Mouse (Mus musculus) heart, adult 2 months (tissue): ENCODE data around the gene Usp37. TPM values are rescaled to one million over a fixed set of nuclear protein-coding genes. Genes with fewer than 3 reads are reported as not detected.

Source experiments
- DNase-seq, 2 experiments: peaks; one replicate each; pipeline ENCODE4 v3.0.0; 2021
- H3K27ac ChIP-seq: fragments of 200-600 bp; 2 replicates; pipeline ENCODE4 v1.8.1; 2022
- H3K27me3 ChIP-seq: fragments of 200-500 bp; 2 replicates; pipeline ENCODE4 v1.6.1; 2012; ENCODE audit warnings: mild to moderate bottlenecking, low read length, inconsistent platforms, mixed read lengths; ENCODE audit not compliant: control insufficient read depth, insufficient read depth
- H3K36me3 ChIP-seq: fragments of 200-500 bp; 2 replicates; pipeline ENCODE4 v1.6.1; 2012; ENCODE audit warnings: low read length, inconsistent platforms; ENCODE audit not compliant: control insufficient read depth, insufficient read depth
- H3K4me1 ChIP-seq: fragments of 200-500 bp; 2 replicates; pipeline ENCODE4 v1.6.1; 2011; ENCODE audit warnings: low read length; ENCODE audit not compliant: control insufficient read depth, insufficient read depth
- H3K4me3 ChIP-seq: fragments of 200-600 bp; 2 replicates; pipeline ENCODE4 v1.8.1; 2022
- H3K79me2 ChIP-seq: fragments of 200-500 bp; replicated peaks from 2 replicates; pipeline ENCODE4 v1.6.1; 2012; ENCODE audit warnings: mild to moderate bottlenecking, inconsistent platforms, low read length, moderate library complexity, mixed read lengths; ENCODE audit not compliant: control insufficient read depth, insufficient read depth
- H3K9ac ChIP-seq: fragments of 200-500 bp; 2 replicates; pipeline ENCODE4 v1.6.1; 2012; ENCODE audit warnings: low read depth, mild to moderate bottlenecking, control low read depth, inconsistent platforms, low read length, mixed read lengths
- CTCF ChIP-seq: fragments of 200-600 bp; IDR thresholded peaks from 2 replicates; pipeline ENCODE4 v1.8.1; 2022; ENCODE audit warnings: antibody characterized with exemption, mild to moderate bottlenecking, moderate library complexity
- EP300 ChIP-seq: fragments of 200-500 bp; IDR thresholded peaks from 2 replicates; pipeline ENCODE4 v1.6.1; 2011; ENCODE audit warnings: low read depth, low read length, control low read depth; ENCODE audit not compliant: insufficient read depth
- POLR2A ChIP-seq: fragments of 200-500 bp; IDR thresholded peaks from 2 replicates; pipeline ENCODE4 v1.6.1; 2011; ENCODE audit warnings: mild to moderate bottlenecking, low read depth, low read length, control low read depth; ENCODE audit not compliant: insufficient read depth
- WGBS: fragments of 180-500 bp; shearing (Covaris S2); methylation state at CpG from one replicate; pipeline ENCODE4 v1.1.7; 2018; 5-methylcytosine and 5-hydroxymethylcytosine counted together
- intact Hi-C: fragments of 180-260 bp; cut with DNase I; formaldehyde crosslinking; loops from one replicate; pipeline ENCODE4 v1.15.1; 2025
- polyA plus RNA-seq: library from polyadenylated mRNA; depleted of rRNA; stranded (reverse); fragments of >200 nt; gene quantifications from 2 replicates; pipeline ENCODE4 v1.2.3, GENCODE M21; 2012
- total RNA-seq, 2 experiments: library from RNA; stranded (reverse); gene quantifications; 2 replicates each; pipeline ENCODE4 v1.2.3; 2021

The Usp37 gene
- total and polyA plus RNA-seq, 3 experiments, result 2.9 to 8.1 (median 6.5) TPM

DNA sequence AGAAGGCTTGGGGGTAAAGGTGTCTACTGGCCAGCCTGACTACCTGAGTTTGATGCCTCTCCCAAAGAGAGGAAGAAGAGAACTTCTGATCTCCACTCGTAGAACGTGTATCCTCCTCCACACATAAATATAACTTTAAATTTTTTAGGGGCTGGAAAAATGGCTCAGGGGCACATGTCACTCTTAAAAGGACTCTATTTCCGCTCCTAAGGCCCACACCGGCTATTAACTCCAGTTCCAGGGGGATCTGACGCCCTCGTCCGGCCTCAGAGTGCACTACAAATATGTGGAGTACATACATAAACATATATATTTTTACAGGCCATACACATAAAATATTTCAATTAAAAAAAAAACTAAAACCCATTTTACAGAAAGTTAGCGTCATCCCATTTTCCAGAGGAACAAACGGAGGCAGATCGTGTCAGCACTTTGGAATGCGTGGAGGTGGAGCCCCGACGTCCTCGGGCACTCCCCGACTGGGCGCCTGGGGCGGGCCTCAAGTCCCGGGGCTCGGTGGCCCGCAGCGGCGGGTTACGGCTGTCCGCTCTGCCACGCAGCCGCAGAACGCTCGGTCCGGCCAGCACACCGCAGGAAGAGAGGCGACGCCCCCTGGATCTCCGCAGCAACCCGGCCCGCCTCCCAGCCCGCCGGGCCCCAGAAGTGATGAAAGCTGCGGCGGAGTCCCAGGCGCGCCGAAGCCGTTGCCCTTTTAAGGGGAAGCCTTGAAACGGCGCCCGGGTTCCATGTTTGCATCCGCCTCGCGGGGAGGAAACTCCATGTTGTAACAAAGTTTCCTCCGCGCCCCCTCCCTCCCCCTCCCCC, 152.9 kb downstream of the Usp37 start, which contains the start of gene Ctdsp1:
Gene Ctdsp1 (plus strand): TSS at position 586 of the 825 bp plus-strand sequence.
- DNase-seq, result peak; percentile 97 to 99
- H3K27me3 ChIP-seq, result no peaks in the 10 kb centered on the region; the same call in 1 of the 2 replicates
- intact Hi-C loops, result loop anchor here (2.0 to 10.0 kb wide), 2 partner anchors 30 to 194 kb away; partner anchors contain the start of genes Bcs1l and Zfp142
- H3K79me2 ChIP-seq, result peaks cover 7% of the 10 kb centered on the region; the same call in 1 of the 2 replicates
- peak within 1 kb of the TSS; percentile 99 for H3K27ac ChIP-seq
- H3K9ac ChIP-seq, result peak within 1 kb of the TSS; percentile 92
- peak; percentile 36 for TF ChIP-seq CTCF
- no peak for TF ChIP-seq EP300
- peaks cover 1% of the 10 kb centered on the region; the same call in 1 of the 2 replicates for H3K4me1 ChIP-seq
- 5% methylated on average over 51 of the region's 51 CpGs for WGBS
- peak within 1 kb of the TSS; percentile 94 for H3K4me3 ChIP-seq
- no peaks in the 10 kb centered on the region for H3K36me3 ChIP-seq

DNA sequence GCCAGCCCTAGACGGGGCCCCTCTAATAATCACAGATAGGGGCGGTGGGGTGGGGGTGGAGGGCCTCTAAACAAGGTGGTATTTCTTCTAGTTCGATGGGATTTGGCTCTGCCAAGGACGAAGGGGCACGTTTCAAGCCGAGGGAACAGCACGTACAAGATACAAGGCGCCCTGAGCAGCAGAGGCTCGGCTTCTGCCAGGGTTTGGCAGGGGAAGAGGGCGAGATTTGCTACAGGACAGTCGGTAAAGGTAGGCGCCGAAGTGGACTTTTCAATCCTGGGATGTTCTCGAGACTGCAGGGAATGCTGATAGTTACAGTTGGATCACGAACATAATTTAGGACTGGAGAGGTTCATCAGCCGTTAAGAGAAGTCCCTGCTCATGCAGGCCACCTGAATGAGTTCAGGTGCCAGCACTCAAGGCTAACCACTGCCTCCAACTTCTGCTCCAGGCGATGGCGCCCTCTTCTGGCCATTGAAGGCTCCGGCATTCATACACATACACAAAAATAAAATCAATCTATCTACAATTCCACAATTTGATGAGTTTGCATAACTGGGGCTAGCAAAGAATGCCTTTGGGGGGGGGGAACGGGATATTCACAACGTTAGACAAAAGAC, 153.7 kb downstream of the Usp37 start:
- Histone ChIP-seq H3K79me2 (peaks cover 7% of the 10 kb centered on the region; the same call in 1 of the 2 replicates), H3K27me3 (no peaks in the 10 kb centered on the region; the same call in 1 of the 2 replicates), H3K4me3 (peak overlapping the region; percentile 39), H3K27ac (peak overlapping the region; percentile 99), H3K4me1 (peaks cover 1% of the 10 kb centered on the region; the same call in 1 of the 2 replicates), H3K36me3 (no peaks in the 10 kb centered on the region), H3K9ac (peak overlapping the region; percentile 21)
- DNase-seq, result peak; percentile 78 to 80
- intact Hi-C loops, result loop anchor here (2.0 to 10.0 kb wide), 2 partner anchors 30 to 194 kb away; partner anchors contain the start of genes Bcs1l and Zfp142
- WGBS, result 5% methylated on average over 21 of the region's 21 CpGs
- TF ChIP-seq CTCF, result peak; percentile 75
- 0 out of 2 replicates have a peak, but pooled peaks have one; percentile 11 for TF ChIP-seq POLR2A
- no peak for TF ChIP-seq EP300

DNA sequence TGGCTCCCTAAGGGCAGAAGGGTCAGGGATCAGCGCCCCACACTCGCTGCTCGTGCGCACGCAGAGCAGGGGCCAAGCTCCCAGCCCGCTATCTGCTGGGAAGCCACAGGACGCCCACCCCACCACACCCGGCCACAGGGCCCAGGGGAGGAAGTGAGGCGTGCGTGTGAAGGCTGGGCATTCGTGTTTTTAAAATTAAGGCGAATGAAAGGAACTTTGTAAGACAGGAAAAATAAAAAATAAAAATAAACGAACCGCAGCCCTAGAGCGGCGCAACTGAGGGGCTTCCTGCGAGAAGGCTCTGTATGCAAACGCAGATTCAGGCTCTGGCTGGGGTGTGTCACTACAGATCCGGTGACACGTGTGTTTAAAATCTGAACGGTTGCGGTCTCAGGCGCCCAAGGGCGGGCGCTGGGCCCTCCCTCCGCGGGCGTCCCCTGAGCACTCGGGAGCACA, 154.2 kb downstream of the Usp37 start:
- peak; percentile 68 to 78 for DNase-seq
- intact Hi-C loops, result loop anchor here (2.0 to 10.0 kb wide), 3 partner anchors 29 to 195 kb away; partner anchors contain the start of genes Bcs1l and Zfp142
- 8% methylated on average over 29 of the region's 29 CpGs for WGBS
- Histone ChIP-seq H3K27me3 (no peaks in the 10 kb centered on the region; the same call in 1 of the 2 replicates), H3K4me3 (peak overlapping the region; percentile 39), H3K36me3 (no peaks in the 10 kb centered on the region), H3K4me1 (peaks cover 1% of the 10 kb centered on the region; the same call in 1 of the 2 replicates), H3K9ac (peak overlapping the region; percentile 55), H3K79me2 (peaks cover 7% of the 10 kb centered on the region; the same call in 1 of the 2 replicates), H3K27ac (peak overlapping the region; percentile 99)
- TF ChIP-seq POLR2A (no peak), CTCF (no peak), EP300 (no peak)

DNA sequence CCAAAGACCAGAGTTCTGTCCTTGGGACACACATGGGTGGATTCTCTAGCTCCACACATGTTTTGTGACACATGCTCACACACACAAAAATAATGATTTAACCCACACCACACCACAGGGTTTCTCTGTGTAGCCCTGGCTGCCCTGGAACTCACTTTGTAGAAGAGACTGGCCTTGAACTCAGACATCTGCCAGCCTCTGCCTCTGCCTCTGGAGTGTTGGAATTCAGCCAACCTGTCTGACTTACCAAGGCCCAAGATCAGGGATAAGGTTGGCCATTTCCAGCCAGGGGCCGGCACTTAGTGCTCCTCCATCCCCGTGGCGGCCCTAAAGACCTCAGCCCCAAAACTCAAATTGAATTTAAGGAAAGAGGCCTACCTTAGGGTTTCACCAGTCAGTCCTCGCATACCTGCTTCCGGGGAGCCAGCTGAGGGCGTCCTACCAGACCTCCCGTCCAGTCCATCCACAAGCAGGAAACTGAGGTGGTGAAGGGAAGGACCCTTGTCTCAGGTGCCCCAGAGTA, 155.6 kb downstream of the Usp37 start:
- Histone ChIP-seq H3K36me3 (no peaks in the 10 kb centered on the region), H3K27ac (peak overlapping the region; percentile 98), H3K4me1 (peaks cover 1% of the 10 kb centered on the region; the same call in 1 of the 2 replicates), H3K9ac (no peak overlapping the region), H3K79me2 (peaks cover 7% of the 10 kb centered on the region; the same call in 1 of the 2 replicates), H3K27me3 (no peaks in the 10 kb centered on the region; the same call in 1 of the 2 replicates), H3K4me3 (no peak overlapping the region)
- intact Hi-C loops, result loop anchor here (2.0 kb wide), 1 partner anchor 56 kb away; no protein-coding TSS in a partner anchor
- TF ChIP-seq EP300, result no peak
- TF ChIP-seq CTCF, result no peak
- TF ChIP-seq POLR2A, result no peak
- 81% methylated on average over 7 of the region's 7 CpGs for WGBS
- DNase-seq, result no peak

DNA sequence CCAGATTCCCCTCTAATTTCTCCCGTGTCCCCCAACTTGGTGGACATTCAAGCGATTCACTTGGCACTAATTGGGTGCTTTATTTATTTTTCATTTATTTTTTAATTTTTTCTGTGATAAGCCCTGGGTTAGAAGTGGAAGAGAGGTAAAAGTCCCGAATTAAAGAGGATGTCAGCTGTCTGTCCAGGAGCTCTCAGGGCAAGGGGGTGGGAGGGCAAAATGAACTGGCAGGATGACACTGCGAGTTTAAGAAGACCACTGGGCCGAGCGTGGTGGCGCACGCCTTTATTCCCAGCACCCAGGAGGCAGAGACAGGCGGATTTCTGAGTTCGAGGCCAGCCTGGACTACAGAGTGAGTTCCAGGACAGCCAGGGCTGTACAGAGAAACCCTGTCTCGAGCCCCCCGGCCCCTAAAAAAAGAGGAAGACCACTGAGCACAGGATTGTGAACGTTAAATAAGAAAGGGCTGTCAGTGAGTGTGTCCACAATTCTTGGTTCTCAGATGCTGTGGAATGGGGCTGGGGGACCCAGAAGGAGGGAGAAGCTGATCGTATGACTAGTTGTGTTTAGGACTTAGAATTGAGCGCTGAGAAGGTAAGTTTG, 156.6 kb downstream of the Usp37 start:
- H3K9ac ChIP-seq, result peak overlapping the region; percentile 88
- peak overlapping the region; percentile 63 for H3K4me3 ChIP-seq
- H3K27ac ChIP-seq, result peak overlapping the region; percentile 98
- H3K27me3 ChIP-seq, result no peaks in the 10 kb centered on the region; the same call in 1 of the 2 replicates
- peak in 1 of 2 experiments; percentile 47 for DNase-seq
- WGBS, result 45% methylated on average over 15 of the region's 15 CpGs
- intact Hi-C loops, result loop anchor here (2.0 kb wide), 1 partner anchor 75 kb away; no protein-coding TSS in a partner anchor
- H3K4me1 ChIP-seq, result peaks cover 1% of the 10 kb centered on the region; the same call in 1 of the 2 replicates
- no peaks in the 10 kb centered on the region for H3K36me3 ChIP-seq
- H3K79me2 ChIP-seq, result peaks cover 5% of the 10 kb centered on the region; the same call in 1 of the 2 replicates
- no peak for TF ChIP-seq EP300
- TF ChIP-seq CTCF, result no peak
- no peak for TF ChIP-seq POLR2A
